Mouse (Mus musculus): ENCODE results near the gene Unc119b.
"Not testable (repeated sequence)": the region's sequence is repeated elsewhere in the genome, so short reads cannot be mapped to it uniquely, and the experiment has no call there.

The Unc119b gene

GRCm38 (mm10) chr5:115134234-115135165 is at the start of gene Unc119b:
Gene Unc119b, minus strand, starts transcription at chr5:115134975.
- peak; percentile 88 for DNase-seq (ENCODE audit: low read depth, low spot score)

- DNase-seq (ENCODE audit: low read depth, low spot score): no peak
These were observed 48.7 kb upstream of the Unc119b start for GRCm38 (mm10) chr5:115183482-115183881.

DNA sequence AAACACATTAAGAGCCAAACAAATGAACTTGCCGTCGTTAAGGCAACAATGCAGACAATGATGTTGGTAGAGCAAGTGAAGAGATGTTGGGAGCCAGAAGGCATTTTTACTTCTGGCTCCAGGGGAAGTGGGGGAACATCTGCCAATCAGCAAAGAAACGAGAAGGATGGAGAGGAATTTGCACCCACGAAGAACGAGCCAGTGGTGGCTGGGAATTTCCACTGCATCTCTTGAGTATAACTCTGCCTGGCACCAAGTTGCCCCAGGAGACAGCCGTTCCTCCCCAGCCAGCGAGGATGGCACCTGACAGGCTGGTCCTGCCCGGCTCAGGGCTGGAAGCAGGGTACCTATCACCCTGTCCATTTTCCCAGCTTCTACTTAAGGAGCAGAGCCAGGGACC is 48.1 kb upstream of the Unc119b start:
- no peak for DNase-seq (ENCODE audit: low read depth, low spot score)

DNA sequence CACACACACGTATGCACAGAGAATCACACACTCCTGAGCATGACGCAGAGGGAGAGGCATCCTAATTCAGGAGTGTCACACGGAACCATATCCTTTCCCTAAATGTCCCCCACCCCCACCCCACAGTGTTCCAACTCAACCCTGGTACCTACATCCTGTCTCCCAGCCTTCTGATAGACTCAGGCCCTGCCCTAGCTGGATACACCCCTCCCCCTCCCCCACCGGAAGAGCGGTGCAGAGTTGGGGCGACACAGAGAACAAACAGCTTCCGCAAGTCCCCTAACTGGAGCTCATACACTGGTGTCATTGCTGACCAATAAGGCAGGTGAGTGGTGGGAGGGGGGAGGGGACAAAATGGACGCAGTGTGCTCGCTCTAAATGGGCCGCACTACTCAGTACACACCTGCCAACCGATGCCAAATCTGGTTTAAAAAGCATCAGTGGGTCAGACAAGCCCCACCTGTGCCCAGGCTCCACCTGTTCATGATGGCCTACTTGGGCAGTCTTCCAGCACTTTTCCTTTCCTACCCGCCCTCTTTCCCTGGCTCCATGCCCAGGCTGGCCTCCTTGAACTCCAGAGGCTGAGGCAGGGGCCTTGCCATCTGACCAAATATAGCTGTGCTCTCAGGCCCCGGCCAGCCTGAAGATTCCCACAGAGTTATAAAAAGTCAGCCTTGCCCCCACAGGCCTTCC is 46.6 kb upstream of the Unc119b start:
- DNase-seq (ENCODE audit: low read depth, low spot score): peak; percentile 85

- DNase-seq (ENCODE audit: low read depth, low spot score): peak; percentile 65
These were observed 44.8 kb upstream of the Unc119b start for GRCm38 (mm10) chr5:115179596-115179995.

DNA sequence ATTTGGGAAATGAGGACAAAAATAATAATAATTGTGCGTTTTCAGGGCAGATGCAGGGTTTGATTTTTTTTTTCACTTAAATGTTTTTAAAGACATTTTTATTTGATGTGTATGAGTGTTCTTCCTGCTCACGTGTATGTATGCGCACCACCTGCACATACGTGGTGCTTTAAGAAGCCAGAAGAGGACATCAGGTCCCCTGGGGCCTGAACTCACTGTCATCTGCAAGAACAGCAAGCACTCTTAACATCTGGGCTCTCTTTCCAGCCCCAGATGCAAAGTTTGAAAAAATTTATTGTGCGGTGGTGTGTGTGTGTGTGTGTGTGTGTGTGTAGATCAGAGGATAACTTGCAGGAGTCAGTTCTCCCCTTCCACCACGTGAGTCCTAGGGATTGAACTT is 43.1 kb upstream of the Unc119b start:
- no peak for DNase-seq (ENCODE audit: low read depth, low spot score)

GRCm38 (mm10) chr5:115174554-115174953 is 39.8 kb upstream of the Unc119b start:
- DNase-seq (ENCODE audit: low read depth, low spot score): peak; percentile 72

DNA sequence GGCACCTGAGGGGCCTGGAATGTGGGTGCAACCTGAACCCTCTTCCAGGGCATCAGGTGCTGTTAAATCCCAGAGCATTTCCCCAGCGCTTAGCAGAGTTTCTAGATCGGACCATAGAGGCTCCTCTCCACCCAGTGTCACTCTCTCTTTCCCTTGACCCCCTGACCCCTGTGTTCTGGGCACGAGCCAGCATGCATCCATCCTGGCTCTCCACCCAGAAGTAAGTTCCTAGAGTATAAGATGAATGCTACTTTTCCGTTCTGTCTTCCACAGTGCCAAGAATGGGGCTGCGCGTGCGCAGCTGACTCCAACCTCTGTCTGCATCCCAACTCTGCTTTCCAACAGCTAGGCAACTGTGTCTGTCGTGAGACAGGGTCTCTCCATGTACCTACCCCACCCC is 35.4 kb upstream of the Unc119b start:
- no peak for DNase-seq (ENCODE audit: low read depth, low spot score)

- DNase-seq (ENCODE audit: low read depth, low spot score): no peak
These were observed 34.1 kb upstream of the Unc119b start for GRCm38 (mm10) chr5:115168641-115169415.

- DNase-seq (ENCODE audit: low read depth, low spot score): peak; percentile 51
These were observed 32.6 kb upstream of the Unc119b start for GRCm38 (mm10) chr5:115167396-115167795.

DNA sequence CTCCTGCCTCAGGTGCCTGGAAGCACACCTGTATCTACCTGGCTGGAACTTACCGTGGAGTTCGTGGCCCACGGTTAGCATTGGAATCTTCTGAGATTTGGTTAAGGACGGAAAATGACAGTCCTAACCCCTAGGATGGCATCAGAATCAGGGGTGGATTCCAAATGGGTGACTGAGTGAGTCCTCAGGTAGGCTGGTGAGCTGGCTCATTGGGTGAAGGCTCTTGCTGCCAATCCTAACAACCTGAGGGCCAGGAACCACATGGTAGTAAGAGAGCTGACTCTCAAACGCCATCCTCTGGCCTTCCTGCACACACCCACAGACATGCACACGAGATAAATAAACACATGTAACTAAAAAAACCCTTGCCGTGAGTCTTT is 32.0 kb upstream of the Unc119b start:
- DNase-seq (ENCODE audit: low read depth, low spot score): no peak

GRCm38 (mm10) chr5:115165895-115166814 is 31.4 kb upstream of the Unc119b start:
- DNase-seq (ENCODE audit: low read depth, low spot score): peak; percentile 98

GRCm38 (mm10) chr5:115165351-115165750 is 30.6 kb upstream of the Unc119b start:
- peak; percentile 76 for DNase-seq (ENCODE audit: low read depth, low spot score)

GRCm38 (mm10) chr5:115164446-115164845 is 29.7 kb upstream of the Unc119b start:
- not testable (repeated sequence) for DNase-seq (ENCODE audit: low read depth, low spot score)

DNA sequence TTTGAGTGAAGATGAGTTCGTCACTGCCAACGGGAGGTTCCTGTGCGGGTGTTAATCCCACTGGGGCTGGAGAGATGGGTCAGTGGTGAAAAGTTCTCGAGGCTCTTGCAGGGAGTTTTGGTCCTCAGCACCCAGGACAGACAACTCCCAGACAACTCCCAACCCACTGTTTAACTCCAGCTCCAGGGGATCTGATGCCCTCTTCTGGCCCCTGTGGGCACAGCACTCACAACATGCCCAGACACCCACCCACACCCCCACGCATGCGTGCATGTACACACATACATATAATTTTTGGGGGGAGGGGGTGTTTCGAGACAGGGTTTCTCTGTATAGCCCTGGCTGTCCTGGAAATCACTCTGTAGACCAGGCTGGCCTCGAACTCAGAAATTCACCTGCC is 28.8 kb upstream of the Unc119b start:
- peak; percentile 90 for DNase-seq (ENCODE audit: low read depth, low spot score)

DNA sequence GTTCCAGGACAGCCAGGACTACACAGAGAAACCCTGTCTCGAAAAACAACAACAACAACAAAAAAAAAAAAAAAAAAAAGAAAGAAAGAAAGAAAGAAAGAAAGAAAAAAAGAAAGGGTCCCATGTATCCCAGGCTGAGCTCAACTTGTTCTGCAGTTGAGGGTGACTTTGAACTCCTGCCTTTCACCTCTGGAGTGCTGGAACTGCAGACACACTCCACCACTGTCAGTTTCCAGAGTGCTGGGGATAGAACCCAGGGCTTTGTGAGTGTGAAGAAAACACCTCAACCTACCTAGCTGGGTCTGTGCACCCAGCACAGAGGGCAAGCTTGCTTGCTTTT is 27.1 kb upstream of the Unc119b start:
- not testable (repeated sequence) for DNase-seq (ENCODE audit: low read depth, low spot score)

- DNase-seq (ENCODE audit: low read depth, low spot score): peak; percentile 53
These were observed 26.5 kb upstream of the Unc119b start for GRCm38 (mm10) chr5:115161064-115161939.

DNA sequence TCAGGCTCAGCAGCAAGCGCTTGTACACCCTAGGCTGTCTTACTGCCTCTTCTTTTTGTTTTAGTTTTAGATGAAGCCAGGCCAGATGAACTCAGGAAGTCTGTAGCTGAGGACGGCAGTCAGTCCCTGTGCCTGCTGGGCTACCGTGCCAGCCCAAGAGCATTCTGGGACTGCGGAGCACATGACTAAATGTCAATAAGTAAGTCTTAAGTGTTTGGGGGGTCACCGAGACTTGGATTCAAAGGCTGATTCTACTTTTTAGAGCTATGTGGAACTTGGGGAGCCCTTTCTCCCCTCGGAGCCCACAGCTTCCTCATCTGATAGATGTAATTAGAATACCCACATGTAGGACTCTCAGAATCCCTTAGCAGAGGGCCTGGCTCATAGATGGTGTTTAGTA is 25.9 kb upstream of the Unc119b start:
- DNase-seq (ENCODE audit: low read depth, low spot score): no peak

DNA sequence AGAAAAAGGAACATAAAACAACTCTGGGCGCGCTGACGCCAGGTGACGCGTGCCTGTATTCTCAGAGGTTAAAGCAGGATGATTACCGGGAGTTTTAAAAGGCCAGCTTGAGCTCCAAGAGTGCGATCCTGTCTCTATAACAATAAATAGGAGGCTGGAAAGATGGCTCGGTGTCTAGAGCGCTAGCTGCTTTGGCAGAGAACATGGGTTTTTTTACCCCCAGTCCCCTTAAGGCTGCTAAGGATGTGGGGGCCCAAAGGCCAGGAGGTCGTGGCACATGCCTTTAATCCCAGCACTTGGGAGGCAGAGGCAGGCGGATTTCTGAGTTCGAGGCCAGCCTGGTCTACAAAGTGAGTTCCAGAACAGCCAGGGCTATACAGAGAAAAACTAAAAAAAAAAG is 24.4 kb upstream of the Unc119b start:
- DNase-seq (ENCODE audit: low read depth, low spot score): no peak

Data from R1 (cell line).